Mouse (Mus musculus): ENCODE measurements around the gene Vangl2.
A peak's percentile ranks its signal among the peaks of the same experiment; 100 is the strongest.

The Vangl2 gene

GRCm38 (mm10) chr1:172027809-172028102 lies 488 bp downstream of the Vangl2 start:
- DNase-seq (ENCODE audit: low read depth): no peak

GRCm38 (mm10) chr1:172027010-172027808 lies 1.0 kb downstream of the Vangl2 start:
- peak; percentile 51 for DNase-seq (ENCODE audit: low read depth)

- no peak for DNase-seq (ENCODE audit: low read depth)
These were observed 1.9 kb downstream of the Vangl2 start for GRCm38 (mm10) chr1:172026201-172026901.

- DNase-seq (ENCODE audit: low read depth): no peak
These were observed 2.9 kb downstream of the Vangl2 start for GRCm38 (mm10) chr1:172025201-172025904.

- DNase-seq (ENCODE audit: low read depth): no peak
These were observed 3.9 kb downstream of the Vangl2 start for GRCm38 (mm10) chr1:172024140-172024895.

GRCm38 (mm10) chr1:172019863-172020521 lies 8.3 kb downstream of the Vangl2 start:
- no peak for DNase-seq (ENCODE audit: low read depth)

- DNase-seq (ENCODE audit: low read depth): no peak
These were observed 8.9 kb downstream of the Vangl2 start for GRCm38 (mm10) chr1:172019339-172019738.

GRCm38 (mm10) chr1:172018336-172019311 lies 9.6 kb downstream of the Vangl2 start:
- no peak for DNase-seq (ENCODE audit: low read depth)

- DNase-seq (ENCODE audit: low read depth): no peak
These were observed 10.7 kb downstream of the Vangl2 start for GRCm38 (mm10) chr1:172017517-172018070.

- DNase-seq (ENCODE audit: low read depth): no peak
These were observed 11.4 kb downstream of the Vangl2 start for GRCm38 (mm10) chr1:172016660-172017516.

GRCm38 (mm10) chr1:172016031-172016430 lies 12.2 kb downstream of the Vangl2 start:
- no peak for DNase-seq (ENCODE audit: low read depth)

- DNase-seq (ENCODE audit: low read depth): no peak
These were observed 12.8 kb downstream of the Vangl2 start for GRCm38 (mm10) chr1:172015312-172015939.

GRCm38 (mm10) chr1:172014771-172015170 lies 13.5 kb downstream of the Vangl2 start:
- DNase-seq (ENCODE audit: low read depth): no peak

- DNase-seq (ENCODE audit: low read depth): peak; percentile 37
These were observed 16.2 kb downstream of the Vangl2 start for GRCm38 (mm10) chr1:172012030-172012429.

GRCm38 (mm10) chr1:172010042-172010824 lies 18.0 kb downstream of the Vangl2 start:
- no peak for DNase-seq (ENCODE audit: low read depth)

- DNase-seq (ENCODE audit: low read depth): no peak
These were observed 18.8 kb downstream of the Vangl2 start for GRCm38 (mm10) chr1:172009406-172009805.

- DNase-seq (ENCODE audit: low read depth): no peak
These were observed 19.9 kb downstream of the Vangl2 start for GRCm38 (mm10) chr1:172008351-172008750.

GRCm38 (mm10) chr1:172007761-172008160 lies 20.5 kb downstream of the Vangl2 start:
- no peak for DNase-seq (ENCODE audit: low read depth)
